9 mouse cellular contexts compared by ENCODE assay signal in genomic region chr3:105706366-105707020, GRCm38 (mm10). TPM values are rescaled to one million over a fixed set of nuclear protein-coding genes. Genes with fewer than 3 reads are reported as not detected.
A peak's percentile ranks its signal among the peaks of the same experiment; 100 is the strongest.
DNase-seq lines count a peak whose midpoint lies in the region; ATAC-seq and TF ChIP-seq lines count a peak whose summit lies in the region.
"Had no signal": no experiment of that assay in that cellular context is flagged by ENCODE, and none has a peak within 500 bp of the region (broad histone marks: within the 10 kb centered on the region; RNA-seq: fewer than 3 reads in every experiment).

No protein-coding gene starts in this region.

- peak overlapping the region; percentile 80 for H3K4me3 ChIP-seq in layer of hippocampus, adult 2 months
- H3K4me3 ChIP-seq in embryonic fibroblast, embryonic 13.5 days (ENCODE audit: insufficient read depth, low read length) = peak overlapping the region; percentile 81
- no peak overlapping the region for H3K4me3 ChIP-seq in intestine, embryonic 14.5 days (ENCODE audit: low read depth, low read length)
- H3K4me3 ChIP-seq in neural tube, embryonic 13.5 days = peak overlapping the region; percentile 52

- no peak for TF ChIP-seq CTCF in layer of hippocampus, adult 2 months (conservative IDR thresholded peaks at IDR 0.05)
- TF ChIP-seq CTCF in embryonic fibroblast, embryonic 13.5 days (IDR thresholded peaks at IDR 0.05; ENCODE audit: borderline replicate concordance, insufficient read depth, low read length) = no peak

- H3K9ac ChIP-seq in intestine, embryonic 14.5 days (ENCODE audit: low read length) = no peak overlapping the region
- H3K9ac ChIP-seq in neural tube, embryonic 13.5 days = peak overlapping the region; percentile 74; the same call in 1 of the 2 replicates
- H3K9ac ChIP-seq: liver, embryonic 14.5 days had no signal

- TF ChIP-seq POLR2A in embryonic fibroblast, embryonic 13.5 days (IDR thresholded peaks at IDR 0.05; ENCODE audit: low read depth, low read length) = no peak

- no peaks in the 10 kb centered on the region for H3K36me3 ChIP-seq in intestine, embryonic 14.5 days (ENCODE audit: control insufficient read depth, insufficient read depth, low read length)
- H3K36me3 ChIP-seq in neural tube, embryonic 13.5 days = no peaks in the 10 kb centered on the region

- peak overlapping the region; percentile 99; the same call in 1 of the 2 replicates for H3K4me2 ChIP-seq in intestine, embryonic 14.5 days (ENCODE audit: low read length)
- H3K4me2 ChIP-seq in neural tube, embryonic 13.5 days = peak overlapping the region; percentile 91

- H3K9me3 ChIP-seq in intestine, embryonic 14.5 days (ENCODE audit: control insufficient read depth, low read length) = no peaks in the 10 kb centered on the region
- no peaks in the 10 kb centered on the region for H3K9me3 ChIP-seq in neural tube, embryonic 13.5 days

- H3K27me3 ChIP-seq in intestine, embryonic 14.5 days (replicated peaks; ENCODE audit: control insufficient read depth, insufficient read depth, low read length) = peaks cover 17% of the 10 kb centered on the region
- H3K27me3 ChIP-seq in neural tube, embryonic 13.5 days = peaks cover 46% of the 10 kb centered on the region

- peaks cover 3% of the 10 kb centered on the region; the same call in 1 of the 2 replicates for H3K4me1 ChIP-seq in embryonic fibroblast, embryonic 13.5 days (ENCODE audit: control insufficient read depth, insufficient read depth, low read length)
- peaks cover under 1% of the 10 kb centered on the region; the same call in 1 of the 2 replicates for H3K4me1 ChIP-seq in intestine, embryonic 14.5 days (replicated peaks; ENCODE audit: control insufficient read depth, insufficient read depth, low read length)
- H3K4me1 ChIP-seq in neural tube, embryonic 13.5 days (replicated peaks) = peaks cover 55% of the 10 kb centered on the region

- peak; percentile 40 to 69 for DNase-seq in layer of hippocampus, adult 2 months (ENCODE audit: low spot score in 2 of 2)
- DNase-seq in layer of hippocampus, adult 11-12 months (ENCODE audit: low spot score) = no peak
- DNase-seq in intestine, embryonic 14.5 days (ENCODE audit: low spot score) = peak; percentile 44
- DNase-seq in ovary, postnatal 10 days (ENCODE audit: low spot score) = no peak
- DNase-seq in urinary bladder, adult 18-20 months (ENCODE audit: low spot score in 2 of 2) = no peak
- DNase-seq in embryo, embryonic 11 days = no peak

- 41% methylated on average over 4 of the region's 4 CpGs for WGBS in intestine, embryonic 14.5 days
- 36% methylated on average over 4 of the region's 4 CpGs for WGBS in neural tube, embryonic 13.5 days

- no peak for ATAC-seq in intestine, embryonic 14.5 days (replicated peaks; ENCODE audit: low FRiP score, low TSS enrichment, low read depth)
- no peak for ATAC-seq in neural tube, embryonic 13.5 days (ENCODE audit: low read depth)

- peak overlapping the region; percentile 95 for H3K27ac ChIP-seq in layer of hippocampus, adult 2 months
- no peak overlapping the region for H3K27ac ChIP-seq in embryonic fibroblast, embryonic 13.5 days (ENCODE audit: insufficient read depth, low read length)
- no peak overlapping the region for H3K27ac ChIP-seq in intestine, embryonic 14.5 days (ENCODE audit: low read depth)
- H3K27ac ChIP-seq in neural tube, embryonic 13.5 days (replicated peaks) = 0 out of 2 replicates have a peak overlapping the region, but pooled peaks have one; percentile 18
- H3K27ac ChIP-seq: liver, embryonic 14.5 days had no signal

RNA-seq across cellular contexts. Expression of gene Inka2, which starts 2.1 kb away (rescaled TPM):
- 10 to 100 TPM; 74.1 to 74.9 TPM for total RNA-seq in layer of hippocampus, adult 2 months (2021)
- polyA plus RNA-seq in embryonic fibroblast, embryonic 13.5 days (2011; ENCODE audit: insufficient read length, low read depth, missing spikeins) = 11.2 and 14.5 TPM in 2 replicates
- polyA plus RNA-seq in intestine, embryonic 14.5 days (2014; fragmentation: Nextera tagmentation; extraction: Ambion mirVana) = 0.81 and 1.1 TPM in 2 replicates
- polyA plus RNA-seq in neural tube, embryonic 13.5 days (2015; fragmentation: Nextera tagmentation; extraction: Ambion mirVana) = 4.0 and 4.8 TPM in 2 replicates

RNA-seq across cellular contexts. Expression of gene Ddx20, which starts 19.1 kb away (rescaled TPM):
- 10 to 100 TPM; 12.5 to 12.9 TPM for total RNA-seq in layer of hippocampus, adult 2 months (2021)
- 15.6 and 19.6 TPM in 2 replicates for polyA plus RNA-seq in embryonic fibroblast, embryonic 13.5 days (2011; ENCODE audit: insufficient read length, low read depth, missing spikeins)
- polyA plus RNA-seq in intestine, embryonic 14.5 days (2014; fragmentation: Nextera tagmentation; extraction: Ambion mirVana) = 38.2 and 43.9 TPM in 2 replicates
- polyA plus RNA-seq in neural tube, embryonic 13.5 days (2015; fragmentation: Nextera tagmentation; extraction: Ambion mirVana) = 24.9 and 27.2 TPM in 2 replicates

Comparison
In these comparisons a context has a peak if more than half of its experiments do, and no peak if none do; other contexts are left out.
1. DNase-seq: peak in layer of hippocampus, adult 2 months (2 of 2) and intestine, embryonic 14.5 days (single experiment); none in layer of hippocampus, adult 11-12 months (single experiment), ovary, postnatal 10 days (single experiment), urinary bladder, adult 18-20 months (0 of 2) and embryo, embryonic 11 days (single experiment).
2. H3K27ac ChIP-seq: peak in layer of hippocampus, adult 2 months (single experiment) and neural tube, embryonic 13.5 days (single experiment); none in embryonic fibroblast, embryonic 13.5 days (single experiment) and intestine, embryonic 14.5 days (single experiment).